Mouse (Mus musculus): ENCODE results near the gene Klhl24. TPM values are rescaled to one million over a fixed set of nuclear protein-coding genes. Genes with fewer than 3 reads are reported as not detected.
A peak's percentile ranks its signal among the peaks of the same experiment; 100 is the strongest.
"Not testable (repeated sequence)": the region's sequence is repeated elsewhere in the genome, so short reads cannot be mapped to it uniquely, and the experiment has no call there.

Gene Klhl24
- 10 to 100 TPM; 34.5 to 39.6 TPM for polyA plus RNA-seq (2017; shearing (Covaris generic))

GRCm38 (mm10) chr16:20097069-20097710 lies at the start of gene Klhl24:
Gene Klhl24 (plus strand): TSS chr16:20097542.
- peak; percentile 89 for ATAC-seq

GRCm38 (mm10) chr16:20052655-20053054 lies 44.7 kb upstream of the Klhl24 start:
- ATAC-seq, result no peak

GRCm38 (mm10) chr16:20072770-20073169 lies 24.6 kb upstream of the Klhl24 start:
- ATAC-seq, result no peak

- no peak for ATAC-seq
Measured at GRCm38 (mm10) chr16:20076675-20077074, 20.7 kb upstream of the Klhl24 start.

GRCm38 (mm10) chr16:20080271-20080670 lies 17.1 kb upstream of the Klhl24 start:
- ATAC-seq, result no peak

- no peak for ATAC-seq
Measured at GRCm38 (mm10) chr16:20084623-20085022, 12.7 kb upstream of the Klhl24 start.

- ATAC-seq, result no peak
Measured at GRCm38 (mm10) chr16:20085250-20085905, 12.0 kb upstream of the Klhl24 start.

GRCm38 (mm10) chr16:20086976-20087375 lies 10.4 kb upstream of the Klhl24 start:
- no peak for ATAC-seq

- ATAC-seq, result no peak
Measured at GRCm38 (mm10) chr16:20089636-20090035, 7.7 kb upstream of the Klhl24 start.

GRCm38 (mm10) chr16:20090921-20091575 lies 6.3 kb upstream of the Klhl24 start:
- ATAC-seq, result no peak

- no peak for ATAC-seq
Measured at GRCm38 (mm10) chr16:20095966-20096365, 1.4 kb upstream of the Klhl24 start.

GRCm38 (mm10) chr16:20097711-20098374 lies 501 bp downstream of the Klhl24 start:
- peak; percentile 73 for ATAC-seq

- no peak for ATAC-seq
Measured at GRCm38 (mm10) chr16:20098375-20098727, 1.0 kb downstream of the Klhl24 start.

- ATAC-seq, result no peak
Measured at GRCm38 (mm10) chr16:20098866-20099629, 1.7 kb downstream of the Klhl24 start.

GRCm38 (mm10) chr16:20106996-20107395 lies 9.7 kb downstream of the Klhl24 start:
- ATAC-seq, result no peak

- no peak for ATAC-seq
Measured at GRCm38 (mm10) chr16:20108961-20109360, 11.6 kb downstream of the Klhl24 start.

GRCm38 (mm10) chr16:20112649-20113048 lies 15.3 kb downstream of the Klhl24 start:
- ATAC-seq, result no peak

- no peak for ATAC-seq
Measured at GRCm38 (mm10) chr16:20116069-20116468, 18.7 kb downstream of the Klhl24 start.

- ATAC-seq, result not testable (repeated sequence)
Measured at GRCm38 (mm10) chr16:20126319-20126883, 29.1 kb downstream of the Klhl24 start.

GRCm38 (mm10) chr16:20130397-20130796 lies 33.1 kb downstream of the Klhl24 start:
- ATAC-seq, result no peak

GRCm38 (mm10) chr16:20140772-20141531 lies 43.6 kb downstream of the Klhl24 start, which contains the start of gene Yeats2:
Gene Yeats2 (plus strand): TSS chr16:20141063.
- peak; percentile 88 for ATAC-seq

Measured in CD4-positive, CD25-positive, alpha-beta regulatory T cell, adult 4 months (primary cell).